Mouse (Mus musculus): ENCODE results near the gene Rtbdn. TPM values are rescaled to one million over a fixed set of nuclear protein-coding genes. Genes with fewer than 3 reads are reported as not detected.
A peak's percentile ranks its signal among the peaks of the same experiment; 100 is the strongest.

Gene Rtbdn
- polyA plus RNA-seq, 1 experiment, result not detected

GRCm38 (mm10) chr8:84984294-84985048 is 37.7 kb downstream of the Rtbdn start:
- Histone ChIP-seq H3K4me3 (replicated peaks) (peak overlapping the region; percentile 92), H3K36me3 (replicated peaks; ENCODE audit: low read length) (no peaks in the 10 kb centered on the region), H3K4me1 (peaks cover 87% of the 10 kb centered on the region), H3K27me3 (replicated peaks) (no peaks in the 10 kb centered on the region), H3K9me3 (no peaks in the 10 kb centered on the region)
- no peak for TF ChIP-seq FLI1 (IDR thresholded peaks at IDR 0.05; ENCODE audit: low read length)
- TF ChIP-seq GATA1 (IDR thresholded peaks at IDR 0.05; ENCODE audit: borderline replicate concordance, low read length), result no peak

GRCm38 (mm10) chr8:84985049-84985683 is 38.4 kb downstream of the Rtbdn start:
- peaks cover 82% of the 10 kb centered on the region for H3K4me1 ChIP-seq
- H3K4me3 ChIP-seq (replicated peaks), result peak overlapping the region; percentile 92
- no peaks in the 10 kb centered on the region for H3K27me3 ChIP-seq (replicated peaks)
- H3K36me3 ChIP-seq (replicated peaks; ENCODE audit: low read length), result no peaks in the 10 kb centered on the region
- H3K9me3 ChIP-seq, result no peaks in the 10 kb centered on the region
- TF ChIP-seq FLI1 (IDR thresholded peaks at IDR 0.05; ENCODE audit: low read length), result no peak
- no peak for TF ChIP-seq GATA1 (IDR thresholded peaks at IDR 0.05; ENCODE audit: borderline replicate concordance, low read length)

GRCm38 (mm10) chr8:84985684-84986378 is 39.0 kb downstream of the Rtbdn start:
- peak overlapping the region; percentile 92 for H3K4me3 ChIP-seq (replicated peaks)
- peaks cover 79% of the 10 kb centered on the region for H3K4me1 ChIP-seq
- no peaks in the 10 kb centered on the region for H3K27me3 ChIP-seq (replicated peaks)
- TF ChIP-seq FLI1 (IDR thresholded peaks at IDR 0.05; ENCODE audit: low read length), result no peak
- no peak for TF ChIP-seq GATA1 (IDR thresholded peaks at IDR 0.05; ENCODE audit: borderline replicate concordance, low read length)
- no peaks in the 10 kb centered on the region for H3K9me3 ChIP-seq
- H3K36me3 ChIP-seq (replicated peaks; ENCODE audit: low read length), result no peaks in the 10 kb centered on the region

- TF ChIP-seq FLI1 (IDR thresholded peaks at IDR 0.05; ENCODE audit: low read length) (no peak), GATA1 (IDR thresholded peaks at IDR 0.05; ENCODE audit: borderline replicate concordance, low read length) (no peak)
- no peaks in the 10 kb centered on the region for H3K36me3 ChIP-seq (replicated peaks; ENCODE audit: low read length)
- H3K27me3 ChIP-seq (replicated peaks), result no peaks in the 10 kb centered on the region
- peaks cover 79% of the 10 kb centered on the region for H3K4me1 ChIP-seq
- no peaks in the 10 kb centered on the region for H3K9me3 ChIP-seq
- peak overlapping the region; percentile 92 for H3K4me3 ChIP-seq (replicated peaks)
These were observed 39.7 kb downstream of the Rtbdn start for GRCm38 (mm10) chr8:84986379-84986945.

- no peaks in the 10 kb centered on the region for H3K9me3 ChIP-seq
- TF ChIP-seq GATA1 (IDR thresholded peaks at IDR 0.05; ENCODE audit: borderline replicate concordance, low read length), result no peak
- no peak for TF ChIP-seq FLI1 (IDR thresholded peaks at IDR 0.05; ENCODE audit: low read length)
- peaks cover 75% of the 10 kb centered on the region for H3K4me1 ChIP-seq
- H3K27me3 ChIP-seq (replicated peaks), result no peaks in the 10 kb centered on the region
- no peak overlapping the region for H3K4me3 ChIP-seq (replicated peaks)
- no peaks in the 10 kb centered on the region for H3K36me3 ChIP-seq (replicated peaks; ENCODE audit: low read length)
These were observed 40.6 kb downstream of the Rtbdn start for GRCm38 (mm10) chr8:84987388-84987787.

- no peak for TF ChIP-seq GATA1 (IDR thresholded peaks at IDR 0.05; ENCODE audit: borderline replicate concordance, low read length)
- TF ChIP-seq FLI1 (IDR thresholded peaks at IDR 0.05; ENCODE audit: low read length), result no peak
- H3K4me1 ChIP-seq, result peaks cover 75% of the 10 kb centered on the region
- H3K9me3 ChIP-seq, result no peaks in the 10 kb centered on the region
- H3K36me3 ChIP-seq (replicated peaks; ENCODE audit: low read length), result no peaks in the 10 kb centered on the region
- no peak overlapping the region for H3K4me3 ChIP-seq (replicated peaks)
- no peaks in the 10 kb centered on the region for H3K27me3 ChIP-seq (replicated peaks)
These were observed 41.1 kb downstream of the Rtbdn start for GRCm38 (mm10) chr8:84987903-84988302.

GRCm38 (mm10) chr8:84989311-84989731 is 42.5 kb downstream of the Rtbdn start:
- no peaks in the 10 kb centered on the region for H3K27me3 ChIP-seq (replicated peaks)
- peak overlapping the region; percentile 97 for H3K4me3 ChIP-seq (replicated peaks)
- peaks cover 1% of the 10 kb centered on the region for H3K36me3 ChIP-seq (replicated peaks; ENCODE audit: low read length)
- H3K4me1 ChIP-seq, result peaks cover 70% of the 10 kb centered on the region
- H3K9me3 ChIP-seq, result no peaks in the 10 kb centered on the region
- no peak for TF ChIP-seq FLI1 (IDR thresholded peaks at IDR 0.05; ENCODE audit: low read length)
- no peak for TF ChIP-seq GATA1 (IDR thresholded peaks at IDR 0.05; ENCODE audit: borderline replicate concordance, low read length)

- Histone ChIP-seq H3K27me3 (replicated peaks) (no peaks in the 10 kb centered on the region), H3K9me3 (no peaks in the 10 kb centered on the region), H3K4me3 (replicated peaks) (peak overlapping the region; percentile 97), H3K4me1 (peaks cover 65% of the 10 kb centered on the region), H3K36me3 (replicated peaks; ENCODE audit: low read length) (peaks cover 4% of the 10 kb centered on the region)
- TF ChIP-seq GATA1 (IDR thresholded peaks at IDR 0.05; ENCODE audit: borderline replicate concordance, low read length) (no peak), FLI1 (IDR thresholded peaks at IDR 0.05; ENCODE audit: low read length) (no peak)
These were observed 43.0 kb downstream of the Rtbdn start for GRCm38 (mm10) chr8:84989810-84990209.

- H3K27me3 ChIP-seq (replicated peaks), result no peaks in the 10 kb centered on the region
- no peak for TF ChIP-seq GATA1 (IDR thresholded peaks at IDR 0.05; ENCODE audit: borderline replicate concordance, low read length)
- TF ChIP-seq FLI1 (IDR thresholded peaks at IDR 0.05; ENCODE audit: low read length), result no peak
- H3K4me1 ChIP-seq, result peaks cover 60% of the 10 kb centered on the region
- H3K4me3 ChIP-seq (replicated peaks), result peak within 1 kb of the TSS; percentile 97
- H3K36me3 ChIP-seq (replicated peaks; ENCODE audit: low read length), result peaks cover 10% of the 10 kb centered on the region
- no peaks in the 10 kb centered on the region for H3K9me3 ChIP-seq
These were observed 43.6 kb downstream of the Rtbdn start, which contains the start of gene Hook2 for GRCm38 (mm10) chr8:84990349-84990748. Gene Hook2 (plus strand): TSS chr8:84990603.
